Mouse (Mus musculus): ENCODE measurements around the gene Dhx32. TPM values are rescaled to one million over a fixed set of nuclear protein-coding genes. Genes with fewer than 3 reads are reported as not detected.

Dhx32 gene
- polyA plus RNA-seq (2014; fragmentation: Nextera tagmentation; extraction: Ambion mirVana), result 32.2 and 32.7 TPM in 2 replicates

GRCm38 (mm10) chr7:133782717-133783435 lies at the start of gene Dhx32:
Gene Dhx32, minus strand, starts transcription at chr7:133782726.
- Histone ChIP-seq H3K27me3 (ENCODE audit: control insufficient read depth, insufficient read depth, low read length) (no peaks in the 10 kb centered on the region), H3K9me3 (ENCODE audit: control insufficient read depth, low read length) (no peaks in the 10 kb centered on the region), H3K9ac (ENCODE audit: low read length) (no peak within 1 kb of the TSS), H3K36me3 (ENCODE audit: control insufficient read depth, insufficient read depth, low read length) (no peaks in the 10 kb centered on the region), H3K4me1 (ENCODE audit: control insufficient read depth in 2 of 2, insufficient read depth in 2 of 2, low read length in 2 of 2) (peaks cover 0 to 5% of the 10 kb centered on the region in 2 experiments; a peak in 1 of 4 replicates), H3K4me3 (ENCODE audit: control insufficient read depth in 1 of 2, insufficient read depth in 1 of 2, low read depth in 1 of 2, low read length in 2 of 2) (no peak within 1 kb of the TSS; a peak in 1 of 4 replicates), H3K4me2 (ENCODE audit: low read length) (peak within 1 kb of the TSS; percentile 48), H3K27ac (replicated peaks in 1 of 2; ENCODE audit: control insufficient read depth in 1 of 2, insufficient read depth in 1 of 2, low read depth in 2 of 2, low read length in 2 of 2) (no peak within 1 kb of the TSS)
- WGBS, result 22% methylated on average over 18 of the region's 18 CpGs
- ATAC-seq (ENCODE audit: insufficient number of reproducible peaks, insufficient read depth, low FRiP score, low read depth), result 0 out of 2 replicates have a peak, but pooled peaks have one; percentile 35

DNA sequence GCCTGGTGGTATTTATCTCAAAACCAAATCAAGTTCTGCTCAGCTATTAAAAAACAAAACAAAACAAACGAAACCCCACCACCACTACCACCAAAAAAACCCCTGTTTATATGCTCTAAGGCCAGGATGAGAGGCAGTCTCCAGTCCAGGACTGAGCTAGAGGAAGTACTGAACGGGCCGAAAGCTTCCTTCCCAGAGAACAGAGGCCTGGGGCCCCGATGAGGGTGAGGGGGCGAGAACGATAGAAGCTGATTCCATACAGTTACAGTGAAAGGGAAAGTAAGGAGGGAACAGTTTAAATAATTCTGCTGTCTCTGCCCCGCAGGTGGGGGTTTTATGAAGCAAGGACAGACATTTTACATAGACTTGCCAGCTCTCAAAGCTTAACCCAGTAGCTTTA lies 47.1 kb upstream of the Dhx32 start:
- Histone ChIP-seq H3K9me3 (ENCODE audit: control insufficient read depth, low read length) (peaks cover 3% of the 10 kb centered on the region; the same call in 1 of the 2 replicates), H3K4me3 (ENCODE audit: control insufficient read depth in 1 of 2, insufficient read depth in 1 of 2, low read depth in 1 of 2, low read length in 2 of 2) (no peak overlapping the region), H3K4me1 (ENCODE audit: control insufficient read depth in 2 of 2, insufficient read depth in 2 of 2, low read length in 2 of 2) (peaks cover 0 to 2% of the 10 kb centered on the region in 2 experiments; a peak in 1 of 4 replicates), H3K9ac (ENCODE audit: low read length) (no peak overlapping the region), H3K4me2 (ENCODE audit: low read length) (no peak overlapping the region), H3K27me3 (ENCODE audit: control insufficient read depth, insufficient read depth, low read length) (no peaks in the 10 kb centered on the region), H3K36me3 (ENCODE audit: control insufficient read depth, insufficient read depth, low read length) (no peaks in the 10 kb centered on the region), H3K27ac (replicated peaks in 1 of 2; ENCODE audit: control insufficient read depth in 1 of 2, insufficient read depth in 1 of 2, low read depth in 2 of 2, low read length in 2 of 2) (no peak overlapping the region)
- ATAC-seq (ENCODE audit: insufficient number of reproducible peaks, insufficient read depth, low FRiP score, low read depth), result no peak
- WGBS, result 57% methylated on average over 7 of the region's 7 CpGs

DNA sequence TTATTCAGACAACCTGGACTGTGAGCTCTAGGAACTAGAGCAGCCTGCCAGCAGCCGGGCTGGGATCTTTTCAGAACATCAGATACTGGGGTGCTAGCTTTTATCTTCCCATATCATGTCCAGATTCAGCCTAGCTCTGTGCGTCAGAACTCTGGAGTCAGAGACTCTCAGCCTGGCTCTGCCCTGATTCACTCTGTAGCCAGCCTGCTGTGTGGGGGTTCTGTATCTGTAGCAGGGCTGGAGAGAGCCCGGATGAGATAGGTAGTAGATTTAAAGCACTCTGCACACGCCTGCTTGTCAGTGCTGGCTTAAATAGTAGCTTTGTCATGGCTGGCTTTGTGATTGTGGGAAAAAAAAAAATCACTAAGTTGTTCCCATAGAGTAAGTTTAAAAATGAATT lies 46.0 kb upstream of the Dhx32 start:
- Histone ChIP-seq H3K4me3 (ENCODE audit: control insufficient read depth in 1 of 2, insufficient read depth in 1 of 2, low read depth in 1 of 2, low read length in 2 of 2) (no peak overlapping the region), H3K9me3 (ENCODE audit: control insufficient read depth, low read length) (peaks cover 9% of the 10 kb centered on the region), H3K27me3 (ENCODE audit: control insufficient read depth, insufficient read depth, low read length) (no peaks in the 10 kb centered on the region), H3K4me2 (ENCODE audit: low read length) (no peak overlapping the region), H3K36me3 (ENCODE audit: control insufficient read depth, insufficient read depth, low read length) (no peaks in the 10 kb centered on the region), H3K27ac (replicated peaks in 1 of 2; ENCODE audit: control insufficient read depth in 1 of 2, insufficient read depth in 1 of 2, low read depth in 2 of 2, low read length in 2 of 2) (no peak overlapping the region), H3K4me1 (ENCODE audit: control insufficient read depth in 2 of 2, insufficient read depth in 2 of 2, low read length in 2 of 2) (peaks cover 0 to 2% of the 10 kb centered on the region in 2 experiments; a peak in 1 of 4 replicates), H3K9ac (ENCODE audit: low read length) (no peak overlapping the region)
- 20% methylated on average over 4 of the region's 4 CpGs for WGBS
- ATAC-seq (ENCODE audit: insufficient number of reproducible peaks, insufficient read depth, low FRiP score, low read depth), result no peak

GRCm38 (mm10) chr7:133824579-133824978 lies 42.1 kb upstream of the Dhx32 start:
- H3K36me3 ChIP-seq (ENCODE audit: control insufficient read depth, insufficient read depth, low read length), result no peaks in the 10 kb centered on the region
- no peaks in the 10 kb centered on the region for H3K27me3 ChIP-seq (ENCODE audit: control insufficient read depth, insufficient read depth, low read length)
- 86% methylated on average over 2 of the region's 2 CpGs for WGBS
- H3K4me3 ChIP-seq (ENCODE audit: control insufficient read depth in 1 of 2, insufficient read depth in 1 of 2, low read depth in 1 of 2, low read length in 2 of 2), result no peak overlapping the region
- H3K4me2 ChIP-seq (ENCODE audit: low read length), result no peak overlapping the region
- peaks cover 0 to 2% of the 10 kb centered on the region in 2 experiments; a peak in 1 of 4 replicates for H3K4me1 ChIP-seq (ENCODE audit: control insufficient read depth in 2 of 2, insufficient read depth in 2 of 2, low read length in 2 of 2)
- no peak overlapping the region for H3K9ac ChIP-seq (ENCODE audit: low read length)
- no peak overlapping the region for H3K27ac ChIP-seq (replicated peaks in 1 of 2; ENCODE audit: control insufficient read depth in 1 of 2, insufficient read depth in 1 of 2, low read depth in 2 of 2, low read length in 2 of 2)
- no peak for ATAC-seq (ENCODE audit: insufficient number of reproducible peaks, insufficient read depth, low FRiP score, low read depth)
- peaks cover 5% of the 10 kb centered on the region for H3K9me3 ChIP-seq (ENCODE audit: control insufficient read depth, low read length)

DNA sequence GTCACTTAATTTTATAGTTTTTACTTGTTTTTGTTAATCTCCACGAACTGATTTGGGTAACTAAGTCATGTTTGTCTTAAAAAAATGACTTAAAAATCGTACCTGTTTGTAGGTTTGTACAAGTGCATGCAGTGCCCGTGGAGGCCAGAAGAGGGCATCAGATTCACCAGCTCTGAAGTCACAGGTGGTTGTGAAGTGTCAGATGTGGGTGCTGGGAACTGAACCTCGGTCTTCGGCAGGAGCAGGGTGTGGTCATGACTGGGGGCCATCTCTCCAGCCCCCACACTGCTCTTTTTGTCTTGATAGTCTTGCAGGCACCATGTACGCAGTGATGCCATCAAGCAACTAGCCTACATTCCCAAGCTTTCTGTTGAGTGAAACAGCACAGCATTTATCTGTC lies 41.2 kb upstream of the Dhx32 start:
- H3K27me3 ChIP-seq (ENCODE audit: control insufficient read depth, insufficient read depth, low read length), result no peaks in the 10 kb centered on the region
- ATAC-seq (ENCODE audit: insufficient number of reproducible peaks, insufficient read depth, low FRiP score, low read depth), result no peak
- peaks cover 0 to 2% of the 10 kb centered on the region in 2 experiments; a peak in 1 of 4 replicates for H3K4me1 ChIP-seq (ENCODE audit: control insufficient read depth in 2 of 2, insufficient read depth in 2 of 2, low read length in 2 of 2)
- H3K9me3 ChIP-seq (ENCODE audit: control insufficient read depth, low read length), result peaks cover 5% of the 10 kb centered on the region
- H3K4me2 ChIP-seq (ENCODE audit: low read length), result no peak overlapping the region
- 87% methylated on average over 6 of the region's 6 CpGs for WGBS
- no peak overlapping the region for H3K27ac ChIP-seq (replicated peaks in 1 of 2; ENCODE audit: control insufficient read depth in 1 of 2, insufficient read depth in 1 of 2, low read depth in 2 of 2, low read length in 2 of 2)
- no peak overlapping the region for H3K4me3 ChIP-seq (ENCODE audit: control insufficient read depth in 1 of 2, insufficient read depth in 1 of 2, low read depth in 1 of 2, low read length in 2 of 2)
- no peak overlapping the region for H3K9ac ChIP-seq (ENCODE audit: low read length)
- no peaks in the 10 kb centered on the region for H3K36me3 ChIP-seq (ENCODE audit: control insufficient read depth, insufficient read depth, low read length)

GRCm38 (mm10) chr7:133813331-133813730 lies 30.8 kb upstream of the Dhx32 start:
- Histone ChIP-seq H3K4me1 (ENCODE audit: control insufficient read depth in 2 of 2, insufficient read depth in 2 of 2, low read length in 2 of 2) (no peaks in the 10 kb centered on the region), H3K9ac (ENCODE audit: low read length) (no peak overlapping the region), H3K4me2 (ENCODE audit: low read length) (no peak overlapping the region), H3K4me3 (ENCODE audit: control insufficient read depth in 1 of 2, insufficient read depth in 1 of 2, low read depth in 1 of 2, low read length in 2 of 2) (no peak overlapping the region), H3K27ac (replicated peaks in 1 of 2; ENCODE audit: control insufficient read depth in 1 of 2, insufficient read depth in 1 of 2, low read depth in 2 of 2, low read length in 2 of 2) (no peak overlapping the region), H3K36me3 (ENCODE audit: control insufficient read depth, insufficient read depth, low read length) (no peaks in the 10 kb centered on the region), H3K9me3 (ENCODE audit: control insufficient read depth, low read length) (peaks cover 2% of the 10 kb centered on the region; the same call in 1 of the 2 replicates), H3K27me3 (ENCODE audit: control insufficient read depth, insufficient read depth, low read length) (no peaks in the 10 kb centered on the region)
- WGBS, result 77% methylated on average over 4 of the region's 4 CpGs
- ATAC-seq (ENCODE audit: insufficient number of reproducible peaks, insufficient read depth, low FRiP score, low read depth), result no peak

DNA sequence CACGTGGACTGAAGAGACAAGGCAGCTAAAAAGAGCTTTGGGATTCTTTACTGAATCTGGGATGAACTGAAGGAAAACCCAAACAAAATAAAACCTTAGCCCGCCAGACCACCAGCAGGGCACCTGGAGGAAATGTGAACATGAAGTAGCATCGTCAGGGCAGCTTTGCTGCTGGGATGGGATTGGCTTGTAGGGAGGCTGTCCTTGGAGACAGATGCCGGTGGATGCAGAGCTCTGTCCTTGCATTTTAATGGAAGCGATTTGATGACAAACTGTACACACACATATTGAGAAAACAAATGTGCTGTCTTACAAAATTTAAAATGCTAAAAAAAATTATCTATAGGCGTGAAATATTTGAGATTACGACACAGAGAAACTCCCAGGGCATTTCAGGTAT lies 30.4 kb upstream of the Dhx32 start:
- H3K27me3 ChIP-seq (ENCODE audit: control insufficient read depth, insufficient read depth, low read length), result no peaks in the 10 kb centered on the region
- no peak overlapping the region for H3K27ac ChIP-seq (replicated peaks in 1 of 2; ENCODE audit: control insufficient read depth in 1 of 2, insufficient read depth in 1 of 2, low read depth in 2 of 2, low read length in 2 of 2)
- no peak for ATAC-seq (ENCODE audit: insufficient number of reproducible peaks, insufficient read depth, low FRiP score, low read depth)
- H3K9ac ChIP-seq (ENCODE audit: low read length), result no peak overlapping the region
- H3K4me3 ChIP-seq (ENCODE audit: control insufficient read depth in 1 of 2, insufficient read depth in 1 of 2, low read depth in 1 of 2, low read length in 2 of 2), result no peak overlapping the region
- no peak overlapping the region for H3K4me2 ChIP-seq (ENCODE audit: low read length)
- H3K9me3 ChIP-seq (ENCODE audit: control insufficient read depth, low read length), result peaks cover 2% of the 10 kb centered on the region; the same call in 1 of the 2 replicates
- 73% methylated on average over 7 of the region's 7 CpGs for WGBS
- H3K4me1 ChIP-seq (ENCODE audit: control insufficient read depth in 2 of 2, insufficient read depth in 2 of 2, low read length in 2 of 2), result no peaks in the 10 kb centered on the region
- no peaks in the 10 kb centered on the region for H3K36me3 ChIP-seq (ENCODE audit: control insufficient read depth, insufficient read depth, low read length)
